Mouse (Mus musculus) CD4-positive, CD25-positive, alpha-beta regulatory T cell (primary cell): ENCODE measurements around the gene Epha1. TPM values are rescaled to one million over a fixed set of nuclear protein-coding genes. Genes with fewer than 3 reads are reported as not detected.

ENCODE experiments used
- polyA plus RNA-seq: library from polyadenylated mRNA; unstranded; fragments of 100-300 nt; shearing (Covaris generic); gene quantifications from one replicate; pipeline ENCODE4 v1.2.1, GENCODE M21; 2017

Gene Epha1
- 0.36 TPM for polyA plus RNA-seq

DNA sequence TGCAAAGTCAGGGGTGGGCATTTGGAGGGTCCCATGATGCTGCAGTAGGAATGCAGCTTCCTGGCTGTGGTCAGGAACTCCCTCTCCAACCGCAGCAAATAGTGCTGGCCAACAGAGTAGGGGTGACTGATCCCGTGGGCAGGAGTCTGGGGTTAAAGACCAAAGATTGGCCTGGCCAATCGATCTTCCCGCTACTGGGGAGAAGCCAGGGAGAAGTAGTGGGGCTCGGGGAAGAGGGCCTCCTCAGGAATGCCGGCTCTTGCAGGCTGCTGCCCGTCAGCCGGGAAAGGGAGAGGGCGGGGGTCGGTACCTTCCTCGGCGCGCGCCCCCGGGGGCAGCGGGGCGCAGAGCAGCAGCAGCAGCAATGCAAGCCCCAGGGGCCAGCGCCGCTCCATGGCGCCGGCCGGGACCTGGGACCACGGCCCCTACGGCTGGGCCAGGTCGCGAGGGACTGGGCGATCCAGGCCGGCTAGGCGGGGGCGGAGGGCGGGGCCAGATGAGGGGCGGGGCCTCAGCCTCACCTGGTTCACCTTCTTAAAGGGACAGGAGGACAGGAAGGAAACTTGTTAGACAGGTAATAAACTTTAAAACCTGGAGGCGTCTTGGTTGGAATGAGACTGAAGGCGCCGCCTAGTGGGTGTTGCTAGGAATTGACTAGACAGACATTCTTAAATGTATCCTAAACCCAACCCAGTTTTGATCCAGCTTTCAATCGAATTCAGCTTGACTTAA lies at the start of gene Epha1:
TSS of gene Epha1 (minus strand) at position 453 of the 732 bp plus-strand sequence.

DNA sequence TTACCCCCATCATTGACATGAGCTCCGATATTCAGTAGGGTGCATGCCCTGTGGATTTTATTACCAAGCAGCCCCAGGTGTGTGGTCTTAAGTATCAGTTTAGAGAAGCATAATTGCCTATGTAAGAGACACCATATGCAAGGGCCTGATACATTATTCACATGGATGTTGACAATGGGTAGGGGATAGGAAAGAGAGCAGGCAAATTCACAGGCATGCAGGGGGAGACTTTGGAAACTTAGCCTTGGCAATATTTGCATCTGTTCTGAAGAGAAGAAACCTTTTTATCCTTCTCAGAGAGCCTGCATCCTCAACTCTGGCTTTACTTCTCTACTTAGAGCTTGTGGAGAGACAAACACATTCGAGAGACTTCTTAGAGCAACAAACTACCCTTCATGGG lies 32.1 kb upstream of the Epha1 start, which contains the start of gene Tas2r135:
TSS of gene Tas2r135 (plus strand) at position 301 of the 400 bp plus-strand sequence.

DNA sequence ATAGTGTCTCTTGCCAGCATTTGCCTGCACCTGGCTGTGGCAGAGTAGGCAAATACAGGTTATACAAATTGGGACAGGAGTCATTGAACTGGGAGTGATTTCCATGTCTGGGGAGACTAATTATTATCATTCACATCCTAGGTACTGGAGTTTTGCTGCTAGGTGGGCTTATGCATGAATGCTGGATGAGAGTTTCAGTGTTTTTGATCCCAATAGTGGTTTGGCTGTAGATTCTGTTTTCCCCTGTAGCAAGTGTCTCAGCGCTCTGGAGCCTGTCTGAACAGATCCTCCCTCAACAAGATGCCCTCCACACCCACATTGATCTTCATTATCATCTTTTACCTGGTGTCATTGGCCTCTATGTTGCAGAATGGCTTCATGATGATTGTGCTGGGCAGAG lies 26.9 kb upstream of the Epha1 start, which contains the start of gene Tas2r143:
TSS of gene Tas2r143 (plus strand) at position 301 of the 400 bp plus-strand sequence.

DNA sequence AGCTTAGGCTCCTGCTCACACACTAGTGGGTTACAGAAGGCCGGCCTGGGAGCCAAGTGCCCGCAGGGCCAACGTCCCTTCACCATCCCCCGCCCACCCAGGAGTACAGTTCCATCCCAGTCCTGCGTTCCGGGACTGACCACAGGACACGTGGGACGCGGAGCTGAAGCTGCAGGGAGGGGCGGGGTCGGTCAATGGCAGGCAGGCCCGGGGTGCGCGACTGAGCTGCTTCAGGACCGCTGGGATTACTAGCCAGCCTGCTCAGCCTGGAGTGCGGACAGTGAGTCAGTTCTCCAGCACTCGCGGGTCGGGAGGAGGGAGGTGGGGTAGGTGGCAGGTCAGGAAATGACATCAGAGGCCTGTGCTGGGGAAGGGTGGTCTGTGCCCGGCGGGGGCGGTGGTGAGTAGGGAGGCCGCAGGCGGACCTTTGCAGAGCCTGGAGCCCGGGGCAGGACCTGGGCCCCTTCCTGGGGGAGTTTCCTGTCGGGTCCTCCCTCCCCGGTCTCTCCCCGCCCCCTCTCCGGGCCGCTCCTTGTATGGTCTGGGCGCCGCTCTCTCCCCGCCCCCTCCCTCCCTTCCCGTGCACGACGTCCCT lies 23.5 kb downstream of the Epha1 start, which contains the start of gene Zyx:
TSS of gene Zyx (plus strand) at position 205 of the 595 bp plus-strand sequence.

DNA sequence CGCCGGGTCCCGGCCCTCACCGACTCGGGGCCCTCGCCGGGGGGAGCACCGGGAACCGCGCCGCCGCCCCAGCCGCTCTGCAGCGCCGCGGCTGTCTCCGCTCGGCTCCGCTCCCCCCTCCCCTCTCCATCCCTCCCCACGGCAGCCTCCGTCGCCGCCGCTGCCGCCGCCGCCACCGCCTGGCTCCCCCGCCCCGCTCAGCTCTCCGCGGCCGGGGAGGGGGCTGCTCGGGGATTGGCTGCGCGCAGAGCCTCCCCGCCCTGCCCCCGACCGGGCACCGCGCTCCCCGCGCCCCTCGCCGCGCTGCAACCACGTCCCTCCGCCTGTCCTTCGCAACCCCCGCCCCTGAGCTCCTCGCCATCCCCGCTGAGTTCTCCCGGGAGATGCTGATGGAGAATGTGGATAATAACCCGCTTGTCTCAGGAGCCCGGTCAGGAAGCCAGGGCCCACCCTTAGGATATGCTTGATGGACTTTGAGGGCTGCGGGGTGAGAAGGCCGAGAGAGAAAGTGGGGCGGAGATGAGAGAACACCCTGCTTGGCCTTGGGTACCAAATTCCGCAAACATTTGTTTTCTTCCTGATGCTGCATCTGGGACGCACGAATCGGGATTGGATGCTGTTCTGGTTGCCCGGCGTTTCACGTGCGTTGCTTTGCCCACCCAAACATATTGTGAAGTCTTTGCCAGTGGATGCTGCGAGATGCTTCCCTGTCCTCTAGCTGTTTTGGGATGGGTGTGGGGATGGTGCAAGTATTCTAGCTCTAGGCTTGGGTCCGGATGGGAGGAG lies 48.4 kb downstream of the Epha1 start, which contains the start of gene Fam131b:
TSS of gene Fam131b (minus strand) at position 162 of the 786 bp plus-strand sequence.

Other genes starting within 250 kb of the Epha1 start
- gene Tas2r139, start 232.3 kb downstream of the Epha1 start, polyA plus RNA-seq: not detected
- not detected for gene Tas2r144, start 157.9 kb downstream of the Epha1 start, polyA plus RNA-seq
- gene Gstk1, start 127.3 kb downstream of the Epha1 start, polyA plus RNA-seq: 13.3 TPM
- gene Tmem139, start 111.3 kb downstream of the Epha1 start, polyA plus RNA-seq: not detected
- 65.2 TPM for gene Casp2, start 108.3 kb downstream of the Epha1 start, polyA plus RNA-seq
- gene Clcn1, start 86.6 kb downstream of the Epha1 start, polyA plus RNA-seq: not detected
- gene Fam131b, start 48.6 kb downstream of the Epha1 start, polyA plus RNA-seq: 0.05 TPM
- gene Zyx, start 23.6 kb downstream of the Epha1 start, polyA plus RNA-seq: 186 TPM
- not detected for gene Tas2r143, start 27.0 kb upstream of the Epha1 start, polyA plus RNA-seq
- gene Tas2r135, start 32.2 kb upstream of the Epha1 start, polyA plus RNA-seq: not detected
- gene Tas2r126, start 61.3 kb upstream of the Epha1 start, polyA plus RNA-seq: 0.32 TPM
- gene Olfr458, start 91.9 kb upstream of the Epha1 start, polyA plus RNA-seq: not detected
- gene Olfr457, start 103.1 kb upstream of the Epha1 start, polyA plus RNA-seq: not detected
- gene Olfr456, start 113.9 kb upstream of the Epha1 start, polyA plus RNA-seq: 0.17 TPM
- not detected for gene Olfr455, start 174.3 kb upstream of the Epha1 start, polyA plus RNA-seq
- gene Tcaf3, start 224.4 kb upstream of the Epha1 start, polyA plus RNA-seq: not detected